In the genomic region with DNA sequence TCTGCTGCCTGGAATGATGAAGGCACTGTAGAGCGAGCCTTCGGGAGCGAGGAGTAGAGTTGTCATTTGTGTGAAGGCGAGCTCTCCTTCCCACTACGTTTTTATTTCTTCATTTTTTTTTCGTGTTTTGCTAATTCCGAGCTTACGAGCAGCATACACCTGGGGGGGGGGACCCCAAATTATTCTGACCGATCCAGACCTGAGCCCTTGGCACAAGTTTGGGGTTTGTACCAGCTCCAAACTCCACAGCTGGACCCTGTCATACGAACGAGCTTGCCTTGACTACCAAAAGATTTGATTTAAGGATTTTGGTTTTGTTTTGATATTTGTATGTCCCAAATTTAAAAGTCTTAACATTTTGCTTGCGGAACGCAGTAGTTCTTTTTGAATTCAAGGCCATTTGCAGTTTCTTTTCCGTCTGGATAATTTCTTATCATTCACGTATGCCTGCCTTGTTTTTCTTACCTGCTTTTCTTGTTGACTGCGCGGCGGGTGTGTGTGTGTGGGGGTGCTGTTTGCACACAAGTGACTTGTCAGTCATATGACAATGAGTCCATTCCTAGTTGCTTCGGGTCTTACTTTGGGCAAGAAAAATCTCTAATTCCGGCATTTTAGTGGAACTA, we compare ENCODE assay signal across 8 mouse cellular contexts. TPM values are rescaled to one million over a fixed set of nuclear protein-coding genes. Genes with fewer than 3 reads are reported as not detected.
A peak's percentile ranks its signal among the peaks of the same experiment; 100 is the strongest.
DNase-seq lines count a peak whose midpoint lies in the region; ATAC-seq and TF ChIP-seq lines count a peak whose summit lies in the region.

No protein-coding gene starts in this region.

- under 1% methylated on average over 20 of the region's 20 CpGs for WGBS in forebrain, embryonic 14.5 days
- under 1% methylated on average over 20 of the region's 20 CpGs for WGBS in limb, embryonic 14.5 days
- WGBS in midbrain, postnatal 0 days, result under 1% methylated on average over 20 of the region's 20 CpGs

- peak overlapping the region; percentile 68 for H3K4me2 ChIP-seq in forebrain, embryonic 14.5 days (ENCODE audit: low read length)
- H3K4me2 ChIP-seq in limb, embryonic 14.5 days (replicated peaks; ENCODE audit: low read depth, low read length, severe bottlenecking), result peak overlapping the region; percentile 58
- H3K4me2 ChIP-seq in midbrain, postnatal 0 days (ENCODE audit: low read depth, low read length, poor library complexity, severe bottlenecking), result peak overlapping the region; percentile 68

- TF ChIP-seq CTCF in layer of hippocampus, adult 2 months (conservative IDR thresholded peaks at IDR 0.05), result no peak
- no peak for TF ChIP-seq CTCF in brain, embryonic 14.5 days (IDR thresholded peaks at IDR 0.05; ENCODE audit: borderline replicate concordance, extremely low read depth, insufficient read depth, insufficient read length)
- TF ChIP-seq CTCF in midbrain, postnatal 0 days (IDR thresholded peaks at IDR 0.05), result 0 out of 2 replicates have a peak, but pooled peaks have one; percentile 2

- no peak for ATAC-seq in forebrain, embryonic 14.5 days
- ATAC-seq in limb, embryonic 14.5 days (ENCODE audit: low FRiP score, low read depth), result no peak
- no peak for ATAC-seq in midbrain, postnatal 0 days (ENCODE audit: low FRiP score)

- TF ChIP-seq POLR2A in brain, embryonic 14.5 days (IDR thresholded peaks at IDR 0.05; ENCODE audit: borderline replicate concordance, extremely low read depth, insufficient read depth, insufficient read length, poor library complexity, severe bottlenecking), result no peak
- TF ChIP-seq POLR2A in limb, embryonic 14.5 days (IDR thresholded peaks at IDR 0.05; ENCODE audit: borderline replicate concordance, extremely low read depth, insufficient read depth, insufficient read length), result no peak

- DNase-seq in layer of hippocampus, adult 2 months (ENCODE audit: low spot score in 2 of 2), result peak in 1 of 2 experiments; percentile 38
- no peak for DNase-seq in layer of hippocampus, adult 9-10 months (ENCODE audit: low spot score)
- DNase-seq in brain, embryonic 14.5 days (ENCODE audit: low read depth), result peak; percentile 87
- DNase-seq in forebrain, embryonic 14.5 days (ENCODE audit: low spot score), result peak; percentile 66
- peak; percentile 85 for DNase-seq in induced T-regulatory cell, adult 2 months (ENCODE audit: low read depth)
- DNase-seq in limb, embryonic 14.5 days (ENCODE audit: low spot score), result peak; percentile 23
- DNase-seq in midbrain, postnatal 0 days (ENCODE audit: low spot score), result peak; percentile 61
- peak; percentile 70 for DNase-seq in thymus, postnatal 25 days

- H3K4me3 ChIP-seq in layer of hippocampus, adult 2 months, result peak overlapping the region; percentile 99
- H3K4me3 ChIP-seq in forebrain, embryonic 14.5 days (ENCODE audit: low read depth, low read length), result peak overlapping the region; percentile 59
- H3K4me3 ChIP-seq in limb, embryonic 14.5 days (replicated peaks; ENCODE audit: low read length), result peak overlapping the region; percentile 75
- peak overlapping the region; percentile 83 for H3K4me3 ChIP-seq in midbrain, postnatal 0 days (ENCODE audit: low read depth, low read length)

- H3K27ac ChIP-seq in layer of hippocampus, adult 2 months, result peak overlapping the region; percentile 96
- peak overlapping the region; percentile 91 for H3K27ac ChIP-seq in forebrain, embryonic 14.5 days (ENCODE audit: low read depth, low read length)
- peak overlapping the region; percentile 96 for H3K27ac ChIP-seq in limb, embryonic 14.5 days (replicated peaks; ENCODE audit: low read depth, low read length)
- peak overlapping the region; percentile 94 for H3K27ac ChIP-seq in midbrain, postnatal 0 days (ENCODE audit: low read depth, low read length)

- peak overlapping the region; percentile 73 for H3K9ac ChIP-seq in forebrain, embryonic 14.5 days (ENCODE audit: low read length)
- H3K9ac ChIP-seq in limb, embryonic 14.5 days (ENCODE audit: low read depth, low read length, severe bottlenecking), result peak overlapping the region; percentile 83
- peak overlapping the region; percentile 87 for H3K9ac ChIP-seq in midbrain, postnatal 0 days (replicated peaks; ENCODE audit: low read length, poor library complexity, severe bottlenecking)

- H3K4me1 ChIP-seq in forebrain, embryonic 14.5 days (ENCODE audit: control insufficient read depth, insufficient read depth, low read length), result peaks cover 6% of the 10 kb centered on the region; the same call in 1 of the 2 replicates
- H3K4me1 ChIP-seq in limb, embryonic 14.5 days (ENCODE audit: control insufficient read depth, insufficient read depth, low read length), result peaks cover 18% of the 10 kb centered on the region; the same call in 1 of the 2 replicates
- peaks cover 17% of the 10 kb centered on the region for H3K4me1 ChIP-seq in midbrain, postnatal 0 days (ENCODE audit: insufficient read depth, low read length)

- no peaks in the 10 kb centered on the region for H3K27me3 ChIP-seq in forebrain, embryonic 14.5 days (replicated peaks; ENCODE audit: control insufficient read depth, insufficient read depth, low read length)
- H3K27me3 ChIP-seq in limb, embryonic 14.5 days (ENCODE audit: control insufficient read depth, insufficient read depth, low read length), result no peaks in the 10 kb centered on the region
- no peaks in the 10 kb centered on the region for H3K27me3 ChIP-seq in midbrain, postnatal 0 days (ENCODE audit: insufficient read depth, low read length)

- no peaks in the 10 kb centered on the region for H3K9me3 ChIP-seq in forebrain, embryonic 14.5 days (replicated peaks; ENCODE audit: control insufficient read depth, low read length)
- H3K9me3 ChIP-seq in limb, embryonic 14.5 days (ENCODE audit: control insufficient read depth, low read length), result no peaks in the 10 kb centered on the region
- H3K9me3 ChIP-seq in midbrain, postnatal 0 days (ENCODE audit: low read length), result no peaks in the 10 kb centered on the region

- H3K36me3 ChIP-seq in forebrain, embryonic 14.5 days (ENCODE audit: control insufficient read depth, insufficient read depth, low read length), result peaks cover 26% of the 10 kb centered on the region
- H3K36me3 ChIP-seq in limb, embryonic 14.5 days (ENCODE audit: control insufficient read depth, insufficient read depth, low read length), result peaks cover 26% of the 10 kb centered on the region
- peaks cover 20% of the 10 kb centered on the region for H3K36me3 ChIP-seq in midbrain, postnatal 0 days (ENCODE audit: insufficient read depth, low read length)

RNA-seq across cellular contexts. Expression of gene Klf6, which starts 0.8 kb away (rescaled TPM):
- 10 to 100 TPM; 25.0 to 27.3 TPM for total RNA-seq in layer of hippocampus, adult 2 months (2021)
- polyA plus RNA-seq in brain, embryonic 14.5 days (2012; rRNA removed), result 19.6 and 27.0 TPM in 2 replicates
- polyA plus RNA-seq in forebrain, embryonic 14.5 days (2014; fragmentation: Nextera tagmentation; extraction: Ambion mirVana), result 56.9 and 80.8 TPM in 2 replicates
- 24.5 and 24.7 TPM in 2 replicates for polyA plus RNA-seq in limb, embryonic 14.5 days (2012; rRNA removed)
- polyA plus RNA-seq in limb, embryonic 14.5 days (2014; fragmentation: Nextera tagmentation; extraction: Ambion mirVana), result 79.1 and 86.4 TPM in 2 replicates
- total RNA-seq in midbrain, postnatal 0 days (2014; rRNA removed), result 63.9 and 75.1 TPM in 2 replicates
- 153 and 157 TPM in 2 replicates for polyA plus RNA-seq in midbrain, postnatal 0 days (2015; fragmentation: Nextera tagmentation; extraction: Ambion mirVana)
